25 mouse cellular contexts compared by ENCODE assay signal in genomic region chr7:58742009-58742408, GRCm38 (mm10).
DNase-seq lines count a peak whose midpoint lies in the region; ATAC-seq and TF ChIP-seq lines count a peak whose summit lies in the region.
"Had no signal": no experiment of that assay in that cellular context is flagged by ENCODE, and none has a peak within 500 bp of the region (broad histone marks: within the 10 kb centered on the region; RNA-seq: fewer than 3 reads in every experiment).

No protein-coding gene starts in this region.

- no peaks in the 10 kb centered on the region for H3K27me3 ChIP-seq in heart, embryonic 11.5 days (ENCODE audit: control insufficient read depth, insufficient read depth, low read length)
- no peaks in the 10 kb centered on the region for H3K27me3 ChIP-seq in thymus, adult 2 months (ENCODE audit: control insufficient read depth, insufficient read depth, low read length)
- no peaks in the 10 kb centered on the region for H3K27me3 ChIP-seq in intestine, embryonic 15.5 days (replicated peaks)
- H3K27me3 ChIP-seq: heart, embryonic 12.5 days; hindbrain, embryonic 13.5 days; limb, embryonic 12.5 days; liver, embryonic 13.5 days; lung, embryonic 15.5 days; neural tube, embryonic 15.5 days had no signal

- no peak overlapping the region for H3K9ac ChIP-seq in heart, embryonic 11.5 days (ENCODE audit: low read depth, low read length)
- no peak overlapping the region for H3K9ac ChIP-seq in intestine, embryonic 15.5 days
- H3K9ac ChIP-seq: heart, embryonic 12.5 days; hindbrain, embryonic 13.5 days; limb, embryonic 12.5 days; liver, embryonic 13.5 days; lung, embryonic 15.5 days; neural tube, embryonic 15.5 days had no signal

- H3K9me3 ChIP-seq in heart, embryonic 11.5 days (replicated peaks; ENCODE audit: control insufficient read depth, low read length) = no peaks in the 10 kb centered on the region
- H3K9me3 ChIP-seq in intestine, embryonic 15.5 days = no peaks in the 10 kb centered on the region
- H3K9me3 ChIP-seq: embryonic facial prominence, embryonic 10.5 days; heart, embryonic 12.5 days; hindbrain, embryonic 13.5 days; limb, embryonic 12.5 days; liver, embryonic 13.5 days; lung, embryonic 15.5 days; neural tube, embryonic 15.5 days had no signal

- 73% methylated on average over 4 of the region's 4 CpGs for WGBS in heart, embryonic 11.5 days (ENCODE audit: insufficient replicate concordance)
- 17% methylated on average over 4 of the region's 4 CpGs for WGBS in thymus, adult 2 months
- WGBS in intestine, embryonic 15.5 days = 82% methylated on average over 4 of the region's 4 CpGs

- no peak for ATAC-seq in heart, embryonic 11.5 days (replicated peaks; ENCODE audit: insufficient number of reproducible peaks, low FRiP score, low TSS enrichment)
- ATAC-seq in intestine, embryonic 15.5 days = no peak
- ATAC-seq: forebrain, embryonic 14.5 days; intestine, embryonic 16.5 days had no signal

- TF ChIP-seq POLR2A in thymus, adult 2 months (IDR thresholded peaks at IDR 0.05; ENCODE audit: control insufficient read depth, extremely low read depth, insufficient read depth, low read length, poor library complexity) = no peak

- peak; percentile 36 for DNase-seq in heart, adult 11 months
- DNase-seq in induced T-regulatory cell, adult 2 months (ENCODE audit: low read depth) = peak; percentile 33
- DNase-seq in thymus, adult 2 months = peak; percentile 62
- DNase-seq in cerebellum, postnatal 25 days = no peak
- no peak for DNase-seq in Muller cell, postnatal 12 days (ENCODE audit: inconsistent ontology term)
- DNase-seq in right cerebral cortex, postnatal 36 days (ENCODE audit: low spot score in 2 of 2) = no peak
- DNase-seq: cerebellum, adult 2 months; gastrocnemius, postnatal 36 days; heart, postnatal 14 days; kidney, postnatal 4 days; liver, embryonic 13.5 days; midbrain, embryonic 14.5 days; right cerebral cortex, postnatal 14 days had no signal

- H3K36me3 ChIP-seq in heart, embryonic 11.5 days (ENCODE audit: control insufficient read depth, insufficient read depth, low read length) = no peaks in the 10 kb centered on the region
- no peaks in the 10 kb centered on the region; the same call in 1 of the 2 replicates for H3K36me3 ChIP-seq in thymus, adult 2 months (ENCODE audit: control insufficient read depth, insufficient read depth, low read length)
- H3K36me3 ChIP-seq in intestine, embryonic 15.5 days = no peaks in the 10 kb centered on the region
- H3K36me3 ChIP-seq: embryonic facial prominence, embryonic 10.5 days; heart, embryonic 12.5 days; hindbrain, embryonic 13.5 days; limb, embryonic 12.5 days; liver, embryonic 13.5 days; lung, embryonic 15.5 days; neural tube, embryonic 15.5 days had no signal

- H3K4me1 ChIP-seq in heart, embryonic 11.5 days (ENCODE audit: control insufficient read depth, insufficient read depth, low read length) = no peaks in the 10 kb centered on the region
- peaks cover 25% of the 10 kb centered on the region for H3K4me1 ChIP-seq in thymus, adult 2 months (replicated peaks; ENCODE audit: control insufficient read depth, insufficient read depth, low read length)
- H3K4me1 ChIP-seq in intestine, embryonic 15.5 days (replicated peaks) = no peaks in the 10 kb centered on the region
- H3K4me1 ChIP-seq: embryonic facial prominence, embryonic 10.5 days; hindbrain, embryonic 13.5 days; limb, embryonic 12.5 days; liver, embryonic 13.5 days; neural tube, embryonic 15.5 days had no signal

- H3K4me3 ChIP-seq in heart, embryonic 11.5 days (ENCODE audit: low read depth, low read length) = no peak overlapping the region
- H3K4me3 ChIP-seq in thymus, adult 2 months (ENCODE audit: control insufficient read depth, insufficient read depth, low read length) = no peak overlapping the region
- no peak overlapping the region for H3K4me3 ChIP-seq in intestine, embryonic 15.5 days (replicated peaks)
- H3K4me3 ChIP-seq: embryonic facial prominence, embryonic 10.5 days; heart, embryonic 12.5 days; hindbrain, embryonic 13.5 days; limb, embryonic 12.5 days; liver, embryonic 13.5 days; lung, embryonic 15.5 days; myocyte; neural tube, embryonic 15.5 days had no signal

- H3K27ac ChIP-seq in heart, embryonic 11.5 days (ENCODE audit: low read depth, low read length) = no peak overlapping the region
- peak overlapping the region; percentile 70 for H3K27ac ChIP-seq in thymus, adult 2 months (ENCODE audit: control insufficient read depth, insufficient read depth, low read length)
- no peak overlapping the region for H3K27ac ChIP-seq in intestine, embryonic 15.5 days
- H3K27ac ChIP-seq: embryonic facial prominence, embryonic 10.5 days; hindbrain, embryonic 13.5 days; limb, embryonic 12.5 days; liver, embryonic 13.5 days; lung, embryonic 15.5 days; macrophage; neural tube, embryonic 15.5 days had no signal

- TF ChIP-seq CTCF in thymus, adult 2 months (IDR thresholded peaks at IDR 0.05; ENCODE audit: borderline replicate concordance, control insufficient read depth, extremely low read depth, insufficient read depth, low read length, poor library complexity) = no peak

- H3K4me2 ChIP-seq in heart, embryonic 11.5 days = no peak overlapping the region
- no peak overlapping the region for H3K4me2 ChIP-seq in intestine, embryonic 15.5 days (replicated peaks)
- H3K4me2 ChIP-seq: heart, embryonic 12.5 days; hindbrain, embryonic 13.5 days; limb, embryonic 12.5 days; liver, embryonic 13.5 days; lung, embryonic 15.5 days; neural tube, embryonic 15.5 days had no signal

Comparison
In these comparisons a context has a peak if more than half of its experiments do, and no peak if none do; other contexts are left out.
1. DNase-seq: peak in heart, adult 11 months (single experiment), induced T-regulatory cell, adult 2 months (single experiment) and thymus, adult 2 months (single experiment); none in cerebellum, postnatal 25 days (0 of 2), Muller cell, postnatal 12 days (single experiment) and right cerebral cortex, postnatal 36 days (0 of 2).